Mouse (Mus musculus): ENCODE measurements at regions not wholly inside any gene's neighbourhood (a gene's known extent, or its start where the extent isn't known, plus 50 kb on each side); places are given as distances from the start of the nearest gene placed in this dataset.
A peak's percentile ranks its signal among the peaks of the same experiment; 100 is the strongest.
"Not testable (repeated sequence)": the region's sequence is repeated elsewhere in the genome, so short reads cannot be mapped to it uniquely, and the experiment has no call there.

DNA sequence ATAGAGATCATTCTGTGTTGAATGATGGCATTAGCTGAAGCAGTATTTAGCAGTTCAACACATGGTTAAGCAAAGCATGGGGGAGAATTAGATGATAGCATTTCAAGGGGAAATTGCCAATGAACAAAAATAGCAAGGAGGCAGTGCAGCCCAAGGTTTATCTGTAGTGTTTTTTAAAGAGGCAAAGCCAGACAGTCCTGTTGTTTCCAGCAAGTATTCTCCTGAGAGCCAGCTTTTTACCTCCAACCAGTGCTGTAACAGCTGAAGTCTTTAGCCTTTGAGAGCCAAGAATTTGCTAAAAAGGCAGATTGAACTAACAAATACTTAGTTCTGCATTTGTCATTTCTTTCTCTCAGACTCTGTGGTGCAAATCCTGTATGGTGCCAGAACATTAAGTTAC, 305.1 kb upstream of the Arx start:
- no peak for DNase-seq

DNA sequence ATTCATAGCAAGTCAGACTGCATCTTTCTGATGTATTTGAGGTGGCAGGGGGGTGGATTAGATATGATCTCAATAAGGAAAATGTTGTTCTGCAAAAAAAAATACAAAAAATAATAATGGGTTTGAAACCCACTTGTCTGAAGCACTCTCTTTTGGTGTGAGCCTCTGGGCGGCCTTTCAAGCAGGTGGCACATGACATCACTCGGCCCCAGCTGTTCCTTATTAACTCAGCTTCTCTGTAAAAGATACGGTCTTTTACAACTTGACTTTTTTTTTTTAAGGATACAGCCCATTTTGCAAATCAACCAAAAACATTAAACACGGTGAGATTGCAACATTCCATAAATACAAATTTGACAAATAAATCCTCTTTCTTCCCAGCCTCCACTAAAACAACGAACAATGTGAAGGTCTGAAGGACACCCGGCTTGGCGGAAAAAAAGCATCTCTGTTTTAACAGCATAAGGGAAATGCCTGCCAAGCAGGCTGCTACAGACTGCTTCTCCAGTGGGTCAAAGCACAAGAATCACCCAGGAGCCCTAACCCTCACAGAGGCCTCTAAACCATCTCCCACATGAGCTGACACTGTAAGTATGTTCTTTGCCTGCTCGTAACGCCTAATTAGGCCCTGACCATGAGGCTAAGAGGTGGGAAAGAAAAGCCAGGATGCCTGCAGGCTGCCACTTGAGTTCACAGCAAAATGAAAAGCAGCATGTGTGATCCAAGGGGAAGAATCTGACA, 283.8 kb upstream of the Arx start:
- peak in 1 of 2 experiments; percentile 1 for DNase-seq

DNA sequence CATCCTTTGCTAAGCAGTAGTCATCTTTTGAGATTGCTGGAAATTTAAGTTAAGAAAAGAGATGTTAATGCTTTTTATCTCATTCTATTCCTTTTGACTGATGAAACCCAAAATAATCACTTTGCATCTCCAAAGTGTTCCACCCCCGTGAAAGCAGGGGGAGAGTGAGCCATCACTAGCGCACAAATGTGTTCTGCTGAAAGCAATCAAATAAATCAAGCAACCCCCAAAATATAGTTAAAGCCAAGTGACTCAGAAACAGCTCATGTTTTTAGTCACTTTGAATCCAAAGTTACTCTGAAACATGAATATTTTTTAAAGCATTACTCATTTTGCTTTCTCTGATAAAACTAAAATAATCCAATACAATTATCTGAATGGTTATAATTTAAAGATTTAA, 279.6 kb upstream of the Arx start:
- DNase-seq = peak; percentile 6 to 7

DNA sequence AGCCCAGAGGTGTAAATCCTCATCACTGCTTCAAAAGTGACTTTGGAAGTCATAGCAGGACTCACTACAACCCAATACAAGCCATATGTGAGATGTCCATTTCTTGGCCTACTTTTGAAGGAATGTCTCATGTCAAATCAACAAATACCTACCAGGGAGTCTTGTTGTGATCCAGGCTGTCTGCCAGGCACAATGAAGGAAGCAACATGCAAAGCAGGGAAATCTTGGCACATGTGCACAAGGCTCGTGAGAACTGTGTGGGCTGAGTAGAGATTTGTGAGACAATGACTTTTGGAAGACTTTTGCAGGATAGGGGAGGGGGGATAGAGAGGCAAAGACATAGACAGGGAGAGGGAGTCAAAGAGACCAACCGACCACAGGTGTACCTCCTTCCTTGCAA, 274.7 kb upstream of the Arx start:
- no peak for DNase-seq

DNA sequence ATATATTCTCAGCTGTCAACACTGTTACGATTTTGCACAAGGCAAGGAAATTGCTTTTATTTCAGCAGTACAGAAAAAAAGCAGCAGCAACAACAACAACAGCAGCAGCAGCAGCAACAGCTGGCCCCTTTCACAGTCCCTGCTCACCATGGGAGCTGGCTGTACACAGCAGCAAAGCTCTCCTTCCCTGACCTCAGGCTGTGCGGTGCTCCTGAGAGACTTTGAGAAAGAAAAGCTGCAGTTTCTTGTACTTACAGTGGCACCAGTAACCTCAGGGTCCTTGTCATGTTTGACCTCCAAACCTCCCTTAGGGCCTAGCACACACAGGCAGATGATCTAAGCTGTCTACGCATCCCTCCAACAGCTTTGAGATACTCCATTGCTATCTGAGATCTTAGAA, 269.9 kb upstream of the Arx start:
- no peak for DNase-seq

DNA sequence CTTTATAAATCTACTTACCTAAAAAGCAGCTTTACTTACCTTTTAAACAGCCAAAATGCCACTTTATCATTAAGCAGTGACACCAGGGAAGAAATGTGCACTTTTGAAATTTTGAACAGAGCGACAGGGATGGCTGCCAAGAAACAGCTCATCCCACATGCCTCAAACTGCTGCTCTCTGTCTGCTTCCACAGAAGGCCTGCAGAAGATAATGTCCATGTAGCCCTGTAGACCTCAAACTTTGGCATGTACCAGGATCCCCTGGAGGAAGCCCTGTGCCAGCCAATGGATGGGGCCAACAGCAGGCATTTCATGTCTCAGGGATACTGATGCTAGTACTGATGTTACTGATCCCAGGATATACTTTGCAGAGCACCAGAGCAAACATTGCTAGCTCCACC, 245.1 kb upstream of the Arx start:
- peak; percentile 18 to 44 for DNase-seq

DNA sequence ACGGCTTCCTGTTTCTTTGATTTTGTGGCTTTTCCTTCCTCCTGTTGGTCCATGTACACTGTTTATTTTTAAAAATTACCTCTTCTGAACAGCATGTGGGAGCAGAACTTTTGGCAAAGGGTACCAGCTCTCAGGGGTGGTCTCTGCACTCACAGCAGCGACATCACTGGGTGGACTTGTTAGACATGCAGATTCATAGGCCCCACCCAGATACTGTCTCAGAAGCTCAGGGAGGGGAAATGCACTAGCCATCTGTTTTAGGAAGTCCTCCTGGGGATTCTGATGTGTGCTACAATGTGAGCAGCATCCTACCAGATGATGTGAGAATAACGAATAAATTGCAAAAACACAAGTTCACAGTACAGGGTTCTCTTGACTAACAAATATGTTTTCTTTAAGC, 243.5 kb upstream of the Arx start:
- no peak for DNase-seq

DNA sequence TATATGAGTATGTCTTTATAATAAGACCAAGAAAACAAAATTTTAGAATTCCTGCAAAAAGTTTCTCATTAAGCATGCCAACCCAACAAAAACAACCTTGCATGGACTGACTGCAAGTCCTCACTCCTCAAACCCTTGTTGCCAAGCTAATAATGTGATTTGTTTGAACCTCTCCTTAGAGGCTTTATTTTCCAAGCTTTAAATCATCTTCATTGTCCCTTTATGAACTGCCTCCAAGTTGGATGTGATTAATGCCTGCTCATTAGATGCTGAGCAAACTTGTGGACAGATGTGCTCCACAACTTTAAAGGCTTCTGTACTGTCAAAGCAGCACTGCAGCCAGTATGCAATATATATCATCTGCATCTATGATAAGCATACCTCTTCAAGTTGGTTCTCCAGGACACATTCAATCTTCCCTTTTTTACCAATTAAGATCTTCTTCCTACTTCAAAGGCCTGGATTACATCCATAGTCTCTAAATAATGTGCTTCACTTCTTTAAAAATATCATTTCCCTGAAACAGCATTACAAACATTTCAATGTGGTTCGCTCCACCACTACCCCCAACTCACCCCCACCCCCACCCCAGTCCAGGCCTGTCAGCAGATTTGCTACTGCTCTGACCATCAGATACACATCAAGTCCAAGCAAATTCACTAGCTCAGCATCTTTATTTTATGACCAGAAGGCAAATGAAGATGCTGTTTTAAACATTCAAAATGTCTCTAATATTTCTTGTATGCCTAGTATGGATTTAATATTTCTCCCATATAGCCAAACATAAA, 237.1 kb upstream of the Arx start:
- no peak for DNase-seq

DNA sequence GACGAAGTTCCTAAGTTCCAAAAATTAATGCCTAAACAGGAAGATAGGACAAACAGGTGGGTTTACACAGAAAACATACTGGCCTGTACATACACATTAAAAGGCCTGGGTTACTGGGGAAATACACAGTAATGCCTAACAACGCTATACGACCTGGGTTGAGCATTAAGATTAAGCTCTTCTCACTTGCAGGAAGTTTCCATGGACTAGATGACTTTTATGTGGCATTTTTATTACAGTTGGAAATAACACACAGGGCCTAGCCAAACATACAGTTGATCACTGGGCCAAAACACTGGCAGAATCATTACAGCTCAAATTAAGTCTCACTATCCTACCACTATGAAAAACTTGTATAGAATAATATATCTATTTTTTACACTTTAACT, 236.5 kb upstream of the Arx start:
- no peak for DNase-seq

DNA sequence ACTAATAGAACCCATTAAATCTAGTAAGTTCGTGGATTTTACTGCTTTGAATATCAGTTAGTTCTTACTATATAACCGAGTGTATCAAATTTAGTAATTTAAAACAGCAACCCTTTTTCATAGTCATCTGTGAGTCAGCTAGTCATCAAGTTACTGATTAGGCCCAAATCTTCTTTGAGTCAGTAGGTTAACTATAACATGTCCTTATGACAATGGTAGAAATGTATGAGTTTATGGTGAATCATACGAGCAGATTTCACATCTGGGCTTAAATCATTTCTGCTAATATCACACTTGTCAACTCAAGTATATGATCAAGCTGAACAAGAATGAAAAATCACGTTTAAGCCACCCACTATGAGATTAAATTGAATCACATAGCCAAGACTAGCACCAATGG, 226.7 kb upstream of the Arx start:
- DNase-seq = no peak

DNA sequence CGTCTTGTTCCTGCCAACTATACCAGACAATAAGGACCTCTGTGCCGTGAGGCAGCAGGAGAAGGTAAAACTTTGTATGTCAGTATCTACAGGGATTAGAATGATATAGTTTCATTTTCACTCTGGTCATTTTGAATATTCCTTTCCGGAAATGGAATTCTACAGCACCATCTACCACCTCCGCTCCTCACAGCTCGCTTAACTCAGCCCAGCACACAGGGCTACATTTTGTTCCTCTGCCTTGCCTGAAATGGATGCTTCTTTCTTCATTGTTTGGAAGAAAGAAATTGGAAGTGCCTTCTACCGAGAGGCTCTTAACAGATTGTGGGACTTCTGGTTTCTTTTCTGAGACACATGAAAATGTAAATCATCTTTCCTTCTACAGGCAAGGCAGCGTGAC, 217.4 kb upstream of the Arx start:
- DNase-seq = no peak

DNA sequence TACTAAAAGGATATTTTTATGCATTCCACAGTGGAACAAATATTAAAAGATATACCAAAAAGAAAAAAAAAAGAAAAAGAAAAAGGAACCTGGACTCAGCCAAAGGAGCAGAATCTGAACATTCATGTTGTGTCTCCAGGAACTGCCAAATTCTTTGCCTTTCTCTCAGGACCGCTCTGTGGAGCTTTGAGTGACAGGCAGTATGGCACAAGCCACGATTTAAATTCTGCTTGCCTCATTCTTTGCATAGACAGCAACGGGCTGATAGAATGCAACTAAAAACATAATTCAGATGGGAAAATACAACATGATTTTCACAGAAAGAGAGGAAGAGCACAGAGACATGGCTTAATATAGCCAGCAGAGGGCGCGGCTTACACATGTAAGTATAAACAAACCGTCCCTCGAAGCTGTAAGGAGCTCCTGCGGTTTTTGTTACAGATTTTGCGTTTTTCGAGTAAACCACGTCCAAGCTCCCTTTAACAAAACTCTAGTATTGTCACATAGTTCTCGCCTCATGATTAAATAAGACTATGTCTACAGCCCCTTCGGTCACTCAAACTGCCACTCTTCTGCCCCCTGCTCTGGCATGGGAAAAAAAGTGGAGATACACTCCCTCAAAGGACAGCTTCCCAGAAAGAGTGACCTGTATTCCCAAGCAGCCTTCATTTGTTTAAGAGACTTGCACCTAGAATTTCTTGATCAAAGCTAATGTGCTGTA, 216.5 kb upstream of the Arx start:
- DNase-seq = peak; percentile 4 to 24

DNA sequence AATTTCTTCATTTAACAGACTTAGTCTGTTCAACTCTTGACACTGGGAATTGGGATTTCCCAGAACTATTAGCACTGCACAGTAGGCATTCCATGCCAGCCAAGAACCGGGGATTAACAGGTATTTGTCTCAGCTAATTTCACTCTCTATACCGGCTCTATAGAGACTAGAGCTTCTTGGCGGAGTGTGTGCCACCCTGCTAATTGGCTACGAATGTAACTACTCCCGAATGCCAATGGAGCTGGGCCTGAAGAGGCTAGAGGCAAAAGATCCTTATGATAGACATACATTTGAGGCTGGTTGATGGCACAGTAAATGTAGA, 216.0 kb upstream of the Arx start:
- DNase-seq = no peak

DNA sequence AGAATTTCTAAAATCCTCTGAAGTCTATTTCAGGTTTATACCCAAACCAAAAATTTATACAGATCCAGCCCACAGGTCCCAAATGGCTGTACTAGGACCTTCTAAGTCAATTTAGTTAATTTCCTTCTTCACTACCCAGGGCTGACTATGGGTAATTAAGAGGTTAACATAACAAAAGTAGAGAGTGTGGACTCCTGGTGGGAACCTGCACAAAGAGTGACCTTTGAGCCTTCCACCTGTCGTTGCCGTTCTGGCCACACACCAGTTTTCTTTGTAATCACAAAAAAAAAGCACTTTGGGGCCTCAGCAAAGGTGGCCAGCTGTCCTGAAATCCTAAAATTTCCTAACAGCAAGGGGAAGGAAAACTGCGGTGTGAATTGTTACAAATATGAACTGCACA, 197.3 kb upstream of the Arx start:
- no peak for DNase-seq

DNA sequence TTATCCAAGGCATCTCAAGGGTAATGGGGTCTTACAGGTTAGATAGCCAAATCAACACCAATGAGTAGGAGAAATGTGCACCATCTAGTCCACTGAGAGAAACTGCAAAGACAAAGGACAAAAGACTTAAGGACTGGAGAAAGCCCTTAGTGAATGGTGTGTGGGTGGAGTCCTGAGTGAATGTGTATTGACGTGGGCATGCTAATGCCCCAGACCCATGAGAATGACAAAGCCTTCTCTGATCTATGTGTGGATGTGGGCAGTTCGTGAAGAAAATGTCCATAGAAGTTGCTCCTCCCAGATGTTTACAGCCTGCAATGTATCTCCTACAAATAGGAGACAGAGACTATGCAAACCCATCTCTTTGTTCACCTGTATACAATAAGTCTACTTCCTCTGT, 188.7 kb upstream of the Arx start:
- no peak for DNase-seq

DNA sequence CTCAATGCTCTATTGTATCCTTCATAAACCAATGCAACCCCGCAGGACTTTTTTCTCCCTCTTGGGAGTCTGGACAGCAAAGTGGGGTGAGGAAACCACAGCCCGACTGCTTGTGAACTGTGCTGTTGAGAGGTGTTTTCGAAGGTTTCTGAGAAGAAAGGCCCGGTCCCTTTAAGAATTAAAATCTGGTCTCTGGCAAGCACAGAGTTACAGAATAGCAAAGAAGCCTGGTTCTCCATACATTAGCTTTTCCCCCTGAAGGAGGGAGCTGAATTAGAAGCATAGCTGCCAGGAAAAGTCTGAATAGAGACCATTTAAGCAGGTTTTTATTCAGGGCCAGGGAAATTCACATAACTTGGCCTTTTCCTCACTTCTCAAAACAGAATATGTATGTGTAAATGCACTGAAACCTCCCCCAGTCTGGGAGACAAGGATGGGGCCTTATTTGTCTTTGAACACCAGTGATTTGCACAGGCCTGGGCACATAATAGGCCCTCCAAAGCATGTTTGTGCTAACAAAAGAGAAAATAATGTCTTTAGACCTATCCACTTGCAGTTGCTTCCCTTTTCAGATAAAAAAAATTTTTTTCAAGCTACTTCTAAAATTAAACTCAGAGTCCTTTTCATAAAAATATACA, 178.2 kb upstream of the Arx start:
- DNase-seq = no peak

DNA sequence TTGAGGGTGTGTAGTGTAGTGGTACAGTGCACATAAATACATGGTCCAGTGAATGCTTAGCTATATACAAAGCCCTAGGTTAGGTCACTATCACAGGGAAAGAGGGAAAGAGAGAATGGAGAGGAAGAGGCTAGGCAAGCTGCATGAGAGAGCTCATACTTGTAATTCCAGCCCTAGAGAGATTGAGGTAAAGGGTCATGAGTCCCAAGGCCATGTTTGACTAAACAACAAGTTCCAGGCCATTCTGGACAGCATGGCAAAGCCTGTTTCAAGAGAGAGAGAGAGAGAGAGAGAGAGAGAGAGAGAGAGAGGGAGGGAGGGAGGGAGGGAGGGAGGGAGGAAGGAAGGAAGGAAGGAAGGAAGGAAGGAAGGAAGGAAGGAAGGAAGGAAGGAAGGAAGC, 131.9 kb upstream of the Arx start:
- DNase-seq = not testable (repeated sequence)

DNA sequence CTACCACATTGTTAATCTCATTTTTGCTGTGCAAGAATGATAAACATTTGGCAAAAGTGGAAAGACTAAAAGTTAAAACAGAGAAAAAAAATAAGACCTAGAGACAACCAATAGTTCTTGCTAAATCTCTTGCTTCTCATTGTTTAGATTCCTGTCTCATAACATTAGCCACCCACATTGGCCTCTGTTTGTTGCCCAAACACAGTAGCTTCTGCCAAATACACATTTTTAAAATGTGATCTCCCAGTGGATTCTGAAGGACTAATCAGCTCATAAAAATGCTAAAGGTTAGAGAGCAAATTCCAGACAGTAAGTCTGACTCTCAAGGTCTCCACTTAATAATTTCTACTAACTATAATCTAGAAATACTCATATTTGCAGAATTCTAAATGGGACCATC, 127.1 kb upstream of the Arx start:
- no peak for DNase-seq

DNA sequence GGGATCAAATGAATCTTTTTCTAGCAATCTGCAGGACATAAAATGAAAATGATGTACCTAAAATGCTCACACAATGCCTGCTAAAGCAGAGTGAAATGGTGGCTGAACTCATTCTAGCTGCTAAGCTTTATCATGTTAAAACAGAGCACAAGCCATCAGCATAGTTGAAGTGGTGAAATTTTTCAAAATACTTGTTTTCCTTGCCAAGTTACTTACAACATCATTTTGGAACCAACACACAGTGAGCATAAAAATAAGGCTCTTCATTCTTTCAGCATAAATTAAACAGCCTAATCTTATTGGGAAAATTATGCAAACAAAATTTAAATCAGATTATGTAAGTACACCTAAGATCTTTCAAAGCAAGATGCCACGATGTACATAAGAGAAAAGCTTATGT, 125.3 kb upstream of the Arx start:
- DNase-seq = no peak
